Mouse (Mus musculus): Measurements from ENCODE around the gene Actg1. TPM values are rescaled to one million over a fixed set of nuclear protein-coding genes. Genes with fewer than 3 reads are reported as not detected.

Actg1 gene
- total and polyA plus RNA-seq, 3 experiments = 1,832 to 4,362 (median 2,424) TPM

DNA sequence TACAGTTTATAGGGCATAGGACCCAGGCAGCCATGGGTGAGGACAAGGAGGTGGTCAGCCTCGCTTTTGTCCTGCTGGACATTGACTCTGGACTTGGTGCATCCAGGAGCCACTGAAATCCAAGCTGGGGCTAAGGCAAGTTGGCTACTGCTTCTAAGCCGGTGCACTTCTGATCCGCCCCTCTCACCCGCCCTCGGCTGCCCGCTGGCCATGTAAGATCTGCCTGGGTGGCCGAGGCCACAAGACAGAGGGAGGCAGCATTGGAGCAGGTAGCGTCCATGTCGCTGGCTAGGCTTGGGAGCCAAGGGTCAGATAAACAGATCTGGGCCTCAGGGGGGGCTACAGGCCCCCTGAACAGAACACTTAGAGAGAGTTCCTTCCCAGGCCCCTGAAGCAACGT, 13.0 kb upstream of the Actg1 start, which contains the start of gene Fscn2:
Gene Fscn2, plus strand, starts transcription at position 240 of the 400 bp plus-strand sequence.
- TF ChIP-seq ZNF384 (IDR thresholded peaks at IDR 0.05; ENCODE audit: low read depth, low read length) = no peak
- Histone ChIP-seq H3K36me3 (replicated peaks in 1 of 2; ENCODE audit: control insufficient read depth in 1 of 2, insufficient read depth in 1 of 2, low read length in 1 of 2) (no peaks in the 10 kb centered on the region), H3K27me3 (replicated peaks) (peaks cover 11% of the 10 kb centered on the region), H3K4me3 (replicated peaks in 1 of 3; ENCODE audit: low read depth in 2 of 3, low read length in 2 of 3, poor library complexity in 1 of 3) (no peak within 1 kb of the TSS), H3K9ac (ENCODE audit: insufficient read depth, low read depth) (no peak within 1 kb of the TSS), H3K79me2 (replicated peaks; ENCODE audit: control insufficient read depth, extremely low read depth, insufficient read depth, poor library complexity, severe bottlenecking) (no peaks in the 10 kb centered on the region), H3K9me3 (replicated peaks; ENCODE audit: low read length) (no peaks in the 10 kb centered on the region), H3K27ac (ENCODE audit: insufficient read depth, low read depth) (no peak within 1 kb of the TSS), H3K4me2 (ENCODE audit: insufficient read depth, low read depth, poor library complexity, severe bottlenecking) (no peak within 1 kb of the TSS), H3K4me1 (ENCODE audit: control insufficient read depth in 1 of 2, insufficient read depth in 2 of 2) (peaks cover 2 to 16% of the 10 kb centered on the region in 2 experiments)
- dilution Hi-C loops (cut with MboI; ENCODE audit: extremely low pct_ligation_motif_present, extremely low pct_unique_long_range_greater_than_20kb, low sequenced_read_pairs) (no loop called here), in situ Hi-C loops (cut with MboI; ENCODE audit: low pct_ligation_motif_present, low pct_unique_long_range_greater_than_20kb, low sequenced_read_pairs) (no loop called here)
- no peak for DNase-seq (ENCODE audit: extremely low read depth)

DNA sequence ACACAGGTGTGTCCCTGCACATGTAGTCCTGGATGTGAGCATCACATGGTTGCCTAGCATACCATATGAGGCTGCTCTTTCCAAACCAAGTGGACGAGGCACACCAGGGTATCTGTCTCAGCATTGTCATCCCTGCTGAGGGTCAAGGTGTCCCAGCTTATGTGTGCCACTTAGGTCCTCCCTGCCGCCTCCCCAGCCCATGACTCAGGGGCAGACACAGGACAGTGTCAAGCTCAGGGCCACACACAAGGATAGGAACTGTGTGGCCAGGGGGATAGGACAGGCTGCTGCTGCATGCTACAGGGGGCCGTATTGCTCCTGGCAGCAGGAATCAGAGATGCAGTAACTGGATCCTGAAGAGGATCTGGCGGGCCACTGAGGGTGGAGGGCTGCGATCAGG, 12.4 kb upstream of the Actg1 start:
- TF ChIP-seq TCF12 (IDR thresholded peaks at IDR 0.05; ENCODE audit: low read depth, low read length) (no peak), CHD1 (IDR thresholded peaks at IDR 0.05; ENCODE audit: low read depth, low read length) (no peak), NRF1 (IDR thresholded peaks at IDR 0.05; ENCODE audit: low read depth, low read length) (no peak), IRF4 (IDR thresholded peaks at IDR 0.05; ENCODE audit: low read depth, low read length) (no peak), KAT2A (IDR thresholded peaks at IDR 0.05; ENCODE audit: insufficient replicate concordance, low read length) (no peak), JUND (conservative IDR thresholded peaks at IDR 0.05; ENCODE audit: low read depth, low read length) (no peak), CHD2 (IDR thresholded peaks at IDR 0.05; ENCODE audit: low read length) (no peak), ZKSCAN1 (IDR thresholded peaks at IDR 0.05; ENCODE audit: borderline replicate concordance, low read depth, low read length) (no peak), RAD21 (IDR thresholded peaks at IDR 0.05; ENCODE audit: low read depth, low read length) (no peak), TBP (conservative IDR thresholded peaks at IDR 0.05; ENCODE audit: low read depth, low read length) (no peak), MAX (IDR thresholded peaks at IDR 0.05; ENCODE audit: low read length) (no peak), MYC (IDR thresholded peaks at IDR 0.05; ENCODE audit: low read depth, low read length) (no peak), MAZ (IDR thresholded peaks at IDR 0.05; ENCODE audit: low read depth, low read length) (no peak), MAFK (IDR thresholded peaks at IDR 0.05; ENCODE audit: insufficient replicate concordance, low read length) (no peak), NELFE (IDR thresholded peaks at IDR 0.05; ENCODE audit: low read depth, low read length) (no peak), USF1 (IDR thresholded peaks at IDR 0.05; ENCODE audit: low read depth, low read length) (no peak), HCFC1 (IDR thresholded peaks at IDR 0.05; ENCODE audit: low read depth, low read length) (no peak)
- peaks cover 11% of the 10 kb centered on the region for H3K27me3 ChIP-seq (replicated peaks)
- no peaks in the 10 kb centered on the region for H3K79me2 ChIP-seq (replicated peaks; ENCODE audit: control insufficient read depth, extremely low read depth, insufficient read depth, poor library complexity, severe bottlenecking)
- in situ Hi-C loops (cut with MboI; ENCODE audit: low pct_ligation_motif_present, low pct_unique_long_range_greater_than_20kb, low sequenced_read_pairs) = no loop called here
- no peak overlapping the region for H3K27ac ChIP-seq (ENCODE audit: insufficient read depth, low read depth)
- H3K4me3 ChIP-seq (replicated peaks in 1 of 3; ENCODE audit: low read depth in 2 of 3, low read length in 2 of 3, poor library complexity in 1 of 3) = no peak overlapping the region
- no peak overlapping the region for H3K9ac ChIP-seq (ENCODE audit: insufficient read depth, low read depth)
- no peaks in the 10 kb centered on the region for H3K9me3 ChIP-seq (replicated peaks; ENCODE audit: low read length)
- peaks cover 0 to 11% of the 10 kb centered on the region in 2 experiments; a peak in 2 of 4 replicates for H3K4me1 ChIP-seq (ENCODE audit: control insufficient read depth in 1 of 2, insufficient read depth in 2 of 2)
- dilution Hi-C loops (cut with MboI; ENCODE audit: extremely low pct_ligation_motif_present, extremely low pct_unique_long_range_greater_than_20kb, low sequenced_read_pairs) = no loop called here
- no peak overlapping the region for H3K4me2 ChIP-seq (ENCODE audit: insufficient read depth, low read depth, poor library complexity, severe bottlenecking)
- H3K36me3 ChIP-seq (replicated peaks in 1 of 2; ENCODE audit: control insufficient read depth in 1 of 2, insufficient read depth in 1 of 2, low read length in 1 of 2) = no peaks in the 10 kb centered on the region
- DNase-seq (ENCODE audit: extremely low read depth) = no peak

Measured in CH12.LX (cell line).